Mouse (Mus musculus) cerebellum, postnatal 10 days (tissue): ENCODE measurements around the gene Ncmap.

Source experiments
- DNase-seq, 2 experiments: peaks; one replicate each; pipeline ENCODE4 v3.0.0; 2021; ENCODE audit warnings: mixed read lengths in 2 of 2

Gene Ncmap

GRCm38 (mm10) chr4:135352326-135353065, 45.5 kb downstream of the Ncmap start:
- DNase-seq, result peak in 1 of 2 experiments; percentile 67

- no peak for DNase-seq
Observed at GRCm38 (mm10) chr4:135337376-135337942, 60.6 kb downstream of the Ncmap start.

- no peak for DNase-seq
Observed at GRCm38 (mm10) chr4:135336023-135336357, 62.0 kb downstream of the Ncmap start.

- no peak for DNase-seq
Observed at GRCm38 (mm10) chr4:135335327-135336022, 62.6 kb downstream of the Ncmap start.

GRCm38 (mm10) chr4:135326469-135326868, 71.6 kb downstream of the Ncmap start:
- no peak for DNase-seq

- DNase-seq, result no peak
Observed at GRCm38 (mm10) chr4:135326046-135326445, 72.0 kb downstream of the Ncmap start.

GRCm38 (mm10) chr4:135323021-135323420, 75.0 kb downstream of the Ncmap start:
- DNase-seq, result peak; percentile 24 to 41
